Mouse (Mus musculus) hindbrain, embryonic 11.5 days (tissue): ENCODE results near the gene Tenm4. TPM values are rescaled to one million over a fixed set of nuclear protein-coding genes. Genes with fewer than 3 reads are reported as not detected.
A peak's percentile ranks its signal among the peaks of the same experiment; 100 is the strongest.

Source experiments
- ATAC-seq: fragments of 200-750 bp; cut with Nextera tagmentation; 2 replicates; pipeline ENCODE4 v1.8.0; 2017; ENCODE audit warnings: mild to moderate bottlenecking, moderate TSS enrichment, moderate library complexity; ENCODE audit not compliant: low FRiP score
- DNase-seq: peaks from one replicate; pipeline ENCODE4 v3.0.0-alpha.2; 2015; ENCODE audit warnings: low spot score
- H3K27ac ChIP-seq: fragments of 300-500 bp; sonication (generic); 2 replicates; pipeline ENCODE4 v1.5.1; 2014; ENCODE audit warnings: mild to moderate bottlenecking, low read depth, low read length
- H3K27me3 ChIP-seq: fragments of 300-500 bp; sonication (generic); 2 replicates; pipeline ENCODE4 v1.6.1; 2014; ENCODE audit warnings: mild to moderate bottlenecking, low read length, moderate library complexity, mixed read lengths; ENCODE audit not compliant: control insufficient read depth, insufficient read depth
- H3K36me3 ChIP-seq: fragments of 300-500 bp; sonication (generic); 2 replicates; pipeline ENCODE4 v1.6.1; 2014; ENCODE audit warnings: mild to moderate bottlenecking, low read length, moderate library complexity, mixed read lengths; ENCODE audit not compliant: control insufficient read depth, insufficient read depth
- H3K4me1 ChIP-seq: fragments of 300-500 bp; sonication (generic); replicated peaks from 2 replicates; pipeline ENCODE4 v1.6.1; 2014; ENCODE audit warnings: low read length, mixed read lengths; ENCODE audit not compliant: control insufficient read depth, insufficient read depth
- H3K4me2 ChIP-seq: fragments of 300-500 bp; sonication (generic); replicated peaks from 2 replicates; pipeline ENCODE4 v1.6.1; 2014; ENCODE audit warnings: mild to moderate bottlenecking, low read depth, low read length
- H3K4me3 ChIP-seq: fragments of 300-500 bp; sonication (generic); 2 replicates; pipeline ENCODE4 v1.5.1; 2014; ENCODE audit warnings: low read depth, low read length
- H3K9ac ChIP-seq: fragments of 300-500 bp; sonication (generic); 2 replicates; pipeline ENCODE4 v1.6.1; 2014; ENCODE audit warnings: low read depth, low read length
- H3K9me3 ChIP-seq: fragments of 300-500 bp; sonication (generic); 2 replicates; pipeline ENCODE4 v1.6.1; 2016; ENCODE audit warnings: low read length; ENCODE audit not compliant: control insufficient read depth
- WGBS: fragments of 180-500 bp; shearing (Covaris S2); extraction: QIAGEN DNeasy Blood & Tissue Kit; methylation state at CpG from one replicate; pipeline ENCODE4 v1.1.7; 2014; 5-methylcytosine and 5-hydroxymethylcytosine counted together
- polyA plus RNA-seq: library from polyadenylated mRNA; unstranded; fragments of >200 nt; fragmentation: Nextera tagmentation; extraction: Ambion mirVana; gene quantifications from 2 replicates; pipeline ENCODE4 v1.2.1, GENCODE M21; 2014

Gene Tenm4
- polyA plus RNA-seq, 1 experiment from 2014 or later, result 24.0 TPM

DNA sequence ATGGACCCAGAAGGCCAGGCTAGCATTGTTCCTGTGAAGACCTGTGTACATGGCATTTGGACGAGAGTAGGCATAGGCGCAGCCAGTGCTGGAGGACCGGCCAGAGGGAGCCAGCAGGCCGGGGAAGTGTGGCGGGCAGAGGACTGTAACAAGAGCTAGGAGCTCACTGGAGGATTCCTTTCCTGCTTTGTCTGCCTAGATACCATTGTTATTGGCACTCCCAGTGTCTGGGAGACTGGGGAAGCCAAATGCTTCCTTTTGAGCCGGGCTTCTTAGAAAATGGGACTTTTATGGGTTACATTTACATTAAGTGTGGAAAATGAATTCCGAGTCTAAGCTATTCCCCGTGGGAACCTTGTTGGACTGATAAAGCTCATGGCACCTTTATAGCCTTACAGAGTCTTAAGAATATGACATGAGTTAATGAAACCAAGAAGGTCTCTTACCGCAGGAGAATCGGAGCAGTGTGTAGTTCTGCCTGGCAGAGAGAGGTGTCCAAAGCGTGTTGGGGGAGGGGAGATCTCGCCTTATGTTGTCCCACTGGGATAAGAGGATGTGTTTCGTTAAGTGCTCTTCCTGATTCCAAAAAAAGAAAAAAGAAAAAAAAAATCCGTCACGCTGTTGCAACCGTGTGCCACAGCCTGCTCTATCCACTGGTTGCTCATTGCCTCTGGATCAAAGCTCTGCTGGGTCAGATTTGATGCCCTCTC is 737.1 kb downstream of the Tenm4 start:
- Histone ChIP-seq H3K4me1 (peaks cover 4% of the 10 kb centered on the region; the same call in 1 of the 2 replicates), H3K36me3 (no peaks in the 10 kb centered on the region), H3K9ac (no peak overlapping the region), H3K4me3 (no peak overlapping the region), H3K9me3 (no peaks in the 10 kb centered on the region), H3K4me2 (no peak overlapping the region), H3K27me3 (no peaks in the 10 kb centered on the region), H3K27ac (no peak overlapping the region)
- 56% methylated on average over 16 of the region's 16 CpGs for WGBS
- DNase-seq, result no peak
- 0 out of 2 replicates have a peak, but pooled peaks have one; percentile 12 for ATAC-seq

DNA sequence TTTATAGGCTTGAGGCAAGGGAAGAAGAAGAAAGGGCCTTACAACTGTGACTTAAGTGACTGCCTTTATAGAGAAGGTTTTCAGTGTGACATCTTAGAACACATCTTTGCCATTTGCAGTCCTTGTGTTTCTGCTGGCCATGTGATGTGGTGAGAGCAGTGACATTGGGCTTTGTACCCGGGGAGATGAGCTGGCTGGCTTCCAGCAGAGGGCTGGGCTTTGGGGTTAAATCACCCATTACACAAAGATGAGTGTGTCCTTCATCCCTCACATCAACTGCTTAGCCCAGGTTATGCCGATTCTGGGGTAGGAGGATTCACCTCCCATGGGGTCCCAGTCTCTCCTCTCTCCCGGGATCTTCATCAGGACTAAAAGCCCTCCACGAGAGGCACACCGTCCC is 738.8 kb downstream of the Tenm4 start:
- ATAC-seq (no peak), DNase-seq (no peak)
- H3K9me3 ChIP-seq, result no peaks in the 10 kb centered on the region
- H3K27me3 ChIP-seq, result no peaks in the 10 kb centered on the region
- H3K27ac ChIP-seq, result no peak overlapping the region
- H3K4me3 ChIP-seq, result no peak overlapping the region
- peaks cover 2% of the 10 kb centered on the region; the same call in 1 of the 2 replicates for H3K4me1 ChIP-seq
- no peak overlapping the region for H3K4me2 ChIP-seq
- 78% methylated on average over 5 of the region's 5 CpGs for WGBS
- H3K9ac ChIP-seq, result no peak overlapping the region
- H3K36me3 ChIP-seq, result no peaks in the 10 kb centered on the region

DNA sequence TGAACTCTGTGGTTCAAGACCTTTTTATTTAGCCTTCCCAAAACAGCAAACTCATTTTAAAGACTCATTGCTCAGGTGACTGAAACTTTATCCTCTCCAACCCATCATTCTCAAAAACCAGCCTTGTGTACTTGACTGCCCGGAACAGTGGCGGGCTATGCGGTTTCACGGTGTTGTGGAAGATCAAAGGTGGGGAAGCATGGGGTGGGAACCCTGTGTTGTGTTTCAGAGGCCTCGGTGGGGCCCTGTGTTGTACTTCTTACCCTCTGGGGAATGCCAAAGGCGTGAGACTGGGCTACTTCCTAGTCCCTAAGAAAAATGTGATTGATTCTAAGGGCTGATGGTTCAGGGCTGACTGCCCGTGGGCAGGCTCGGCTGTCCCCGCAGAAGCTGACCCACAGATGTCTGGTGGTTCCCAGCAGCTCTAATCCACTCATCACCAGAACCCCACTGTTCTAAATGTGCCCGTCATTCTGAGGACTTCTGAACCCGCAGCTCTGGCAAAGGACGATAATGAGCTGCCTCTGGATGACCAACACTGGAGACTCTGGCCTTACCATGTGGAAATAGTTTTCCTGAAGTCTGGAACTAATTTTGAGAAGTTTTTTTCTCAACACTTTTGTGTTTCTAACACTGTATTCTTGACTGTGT is 739.4 kb downstream of the Tenm4 start:
- Histone ChIP-seq H3K9me3 (no peaks in the 10 kb centered on the region), H3K4me1 (no peaks in the 10 kb centered on the region), H3K27me3 (no peaks in the 10 kb centered on the region), H3K4me2 (no peak overlapping the region), H3K4me3 (no peak overlapping the region), H3K36me3 (no peaks in the 10 kb centered on the region), H3K27ac (no peak overlapping the region), H3K9ac (no peak overlapping the region)
- no peak for ATAC-seq
- WGBS, result 55% methylated on average over 12 of the region's 12 CpGs
- no peak for DNase-seq

DNA sequence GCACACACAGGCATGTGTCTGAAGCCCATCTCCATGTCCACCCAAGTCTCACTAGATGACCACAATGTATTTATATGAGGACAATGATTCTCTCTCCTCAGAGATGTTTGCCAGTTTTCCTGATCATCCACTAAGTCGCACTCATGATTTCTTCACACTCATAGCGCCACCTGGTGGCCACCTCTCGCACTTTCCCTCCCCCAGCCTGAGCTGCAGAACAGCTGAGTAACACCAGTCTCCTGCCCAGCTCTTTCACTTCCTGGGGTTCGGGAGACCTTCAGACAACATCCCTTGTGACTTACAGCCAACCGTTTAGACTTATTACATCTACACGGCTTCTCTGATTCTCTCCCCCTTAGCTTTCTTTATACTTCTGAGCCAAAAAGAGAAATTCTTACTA is 743.0 kb downstream of the Tenm4 start:
- no peak overlapping the region for H3K4me2 ChIP-seq
- H3K36me3 ChIP-seq, result no peaks in the 10 kb centered on the region
- H3K9ac ChIP-seq, result no peak overlapping the region
- no peaks in the 10 kb centered on the region for H3K27me3 ChIP-seq
- DNase-seq (peak; percentile 96), ATAC-seq (0 out of 2 replicates have a peak, but pooled peaks have one; percentile 39)
- no peak overlapping the region for H3K27ac ChIP-seq
- H3K4me3 ChIP-seq, result no peak overlapping the region
- no peaks in the 10 kb centered on the region for H3K9me3 ChIP-seq
- no peaks in the 10 kb centered on the region for H3K4me1 ChIP-seq
- 17% methylated on average over 6 of the region's 6 CpGs for WGBS

DNA sequence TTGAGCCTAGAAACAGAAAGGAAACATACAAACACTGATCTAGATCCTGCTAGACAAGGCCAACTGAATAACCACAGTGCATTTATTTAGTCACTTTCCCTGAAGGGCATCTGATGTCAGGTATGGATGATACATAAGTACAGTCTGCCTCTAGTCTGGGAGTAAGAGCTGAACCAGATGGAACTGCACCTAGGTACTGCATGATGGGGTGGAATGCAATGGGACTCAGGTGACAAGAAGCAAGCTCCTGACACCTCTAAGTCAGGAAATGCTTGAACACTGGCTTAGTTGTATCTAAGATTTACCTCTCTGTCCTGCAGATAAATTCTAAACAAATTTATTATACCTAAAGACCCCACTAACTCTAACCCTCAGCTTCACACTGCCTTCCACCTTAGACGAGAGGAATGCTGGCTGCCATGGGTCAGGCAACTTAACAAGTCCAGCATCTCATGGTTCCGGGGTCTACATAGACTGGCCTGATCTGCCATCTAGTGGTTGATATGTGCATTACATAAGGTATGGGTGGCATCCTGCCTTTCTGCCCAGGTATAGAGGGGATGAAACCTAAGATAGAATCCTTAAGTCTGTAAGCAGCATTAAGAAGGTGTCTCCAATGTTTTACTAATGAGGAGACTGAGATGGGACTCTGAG is 744.5 kb downstream of the Tenm4 start:
- no peaks in the 10 kb centered on the region for H3K9me3 ChIP-seq
- H3K4me2 ChIP-seq, result no peak overlapping the region
- H3K4me3 ChIP-seq, result no peak overlapping the region
- no peak overlapping the region for H3K27ac ChIP-seq
- H3K4me1 ChIP-seq, result no peaks in the 10 kb centered on the region
- DNase-seq (peak; percentile 77), ATAC-seq (peak; percentile 25; the same call in 1 of the 2 replicates)
- no peak overlapping the region for H3K9ac ChIP-seq
- WGBS, result 0% methylated on average over 2 of the region's 2 CpGs
- no peaks in the 10 kb centered on the region for H3K36me3 ChIP-seq
- no peaks in the 10 kb centered on the region for H3K27me3 ChIP-seq

DNA sequence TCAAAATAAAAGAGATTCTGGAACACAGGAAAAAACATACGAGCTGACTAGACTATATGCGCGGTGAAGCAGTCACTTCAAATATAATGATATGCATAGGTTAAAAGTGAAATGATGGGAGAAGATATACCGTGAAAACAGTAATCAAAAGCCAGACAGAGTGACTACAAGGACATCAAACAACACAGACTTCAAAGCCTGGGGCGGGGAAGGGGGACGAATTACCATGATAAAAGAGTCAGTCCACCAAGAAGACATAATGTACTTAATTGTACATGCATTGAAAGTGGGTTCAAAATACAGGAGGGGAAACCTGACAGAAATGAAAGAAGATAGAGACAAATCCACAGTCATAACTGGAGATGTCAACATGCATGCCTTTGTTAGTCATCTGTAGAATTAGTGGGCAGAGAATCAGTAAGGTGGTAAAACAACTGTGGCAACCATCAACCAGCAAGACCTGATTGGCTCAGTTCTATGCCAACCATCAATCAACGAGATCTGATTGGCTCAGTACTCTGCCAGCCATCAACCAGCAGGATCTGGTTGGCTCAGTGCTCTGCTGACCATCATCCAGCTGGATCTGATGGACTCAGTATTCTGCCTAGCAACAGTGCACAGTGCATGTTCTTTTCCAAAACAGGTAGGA is 749.5 kb downstream of the Tenm4 start:
- no peak overlapping the region for H3K27ac ChIP-seq
- no peaks in the 10 kb centered on the region for H3K36me3 ChIP-seq
- H3K27me3 ChIP-seq, result no peaks in the 10 kb centered on the region
- no peak overlapping the region for H3K9ac ChIP-seq
- no peak overlapping the region for H3K4me3 ChIP-seq
- H3K4me1 ChIP-seq, result no peaks in the 10 kb centered on the region
- WGBS, result 39% methylated on average over 7 of the region's 7 CpGs
- H3K9me3 ChIP-seq, result no peaks in the 10 kb centered on the region
- H3K4me2 ChIP-seq, result no peak overlapping the region
- DNase-seq (no peak), ATAC-seq (peak; percentile 88)

DNA sequence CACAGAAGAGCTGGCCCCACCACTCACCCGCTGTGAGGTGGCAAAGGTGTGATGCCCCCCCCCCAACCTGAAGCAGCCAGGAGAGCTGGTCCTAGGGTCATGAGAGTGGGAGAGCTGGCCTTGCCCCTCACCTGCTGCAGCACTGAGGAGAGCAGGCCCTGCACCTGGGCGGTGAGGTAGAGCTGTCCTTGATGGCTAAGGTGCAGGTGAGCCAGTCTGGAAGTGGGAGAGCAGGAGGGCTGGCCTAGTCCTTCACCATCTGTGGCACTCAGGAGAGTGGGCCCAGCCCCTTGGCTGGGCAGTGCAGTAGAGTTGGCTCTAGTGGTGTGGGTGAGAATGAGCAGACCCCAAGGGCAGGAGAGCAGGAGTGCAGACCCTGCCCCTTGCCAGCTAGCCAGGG is 751.9 kb downstream of the Tenm4 start:
- 96% methylated on average over 2 of the region's 2 CpGs for WGBS
- Histone ChIP-seq H3K36me3 (no peaks in the 10 kb centered on the region), H3K9ac (no peak overlapping the region), H3K27ac (no peak overlapping the region), H3K4me3 (no peak overlapping the region), H3K27me3 (no peaks in the 10 kb centered on the region), H3K4me2 (no peak overlapping the region), H3K9me3 (no peaks in the 10 kb centered on the region), H3K4me1 (no peaks in the 10 kb centered on the region)
- 0 out of 2 replicates have a peak, but pooled peaks have one; percentile 28 for ATAC-seq
- no peak for DNase-seq

DNA sequence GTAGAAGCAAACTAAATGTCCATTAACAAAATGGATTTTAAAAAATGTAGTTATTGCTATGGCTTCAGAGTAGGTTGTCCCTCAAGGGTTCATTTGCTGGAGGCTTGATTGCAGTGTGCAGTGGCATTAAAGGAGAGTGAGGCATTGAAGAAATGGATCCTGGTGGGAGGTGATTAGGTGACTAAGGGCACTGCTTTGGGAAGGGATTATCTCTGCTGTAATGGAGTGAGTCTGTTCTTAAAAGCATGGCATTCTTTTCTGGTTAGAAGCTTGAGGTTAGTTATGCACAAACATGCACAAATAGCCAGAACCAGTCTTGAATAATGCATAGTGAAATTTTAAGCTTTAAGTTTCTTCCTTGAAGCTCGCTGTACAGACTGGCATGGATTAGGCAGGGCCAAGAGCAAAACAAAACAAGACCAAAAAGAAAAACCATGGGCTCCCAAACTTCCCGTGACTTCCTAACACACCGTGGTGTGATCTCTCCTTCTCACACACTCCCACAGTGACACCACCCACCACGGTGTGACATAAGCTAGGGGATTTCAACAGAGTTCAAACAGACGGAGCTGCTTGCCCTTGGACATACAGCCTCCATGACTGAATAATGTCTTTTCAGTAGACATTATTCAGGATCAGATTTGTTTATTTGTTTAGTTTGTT is 772.8 kb downstream of the Tenm4 start:
- Histone ChIP-seq H3K36me3 (no peaks in the 10 kb centered on the region), H3K4me3 (no peak overlapping the region), H3K27ac (no peak overlapping the region), H3K9me3 (no peaks in the 10 kb centered on the region), H3K4me2 (no peak overlapping the region), H3K27me3 (no peaks in the 10 kb centered on the region), H3K9ac (no peak overlapping the region), H3K4me1 (no peaks in the 10 kb centered on the region)
- ATAC-seq (no peak), DNase-seq (no peak)
- WGBS, result 72% methylated on average over 5 of the region's 5 CpGs
